Mouse (Mus musculus) heart, embryonic 11.5 days (tissue): Measurements from ENCODE around the gene Olfr12. TPM values are rescaled to one million over a fixed set of nuclear protein-coding genes. Genes with fewer than 3 reads are reported as not detected.

ENCODE experiments used
- ATAC-seq: fragments of 200-750 bp; cut with Nextera tagmentation; replicated peaks from 2 replicates; pipeline ENCODE4 v1.8.0; 2017; ENCODE audit warnings: moderate library complexity; ENCODE audit not compliant: insufficient number of reproducible peaks, low FRiP score, low TSS enrichment
- H3K27ac ChIP-seq: fragments of 300-500 bp; sonication (generic); 2 replicates; pipeline ENCODE4 v1.5.1; 2014; ENCODE audit warnings: mild to moderate bottlenecking, low read depth, low read length
- H3K27me3 ChIP-seq: fragments of 300-500 bp; sonication (generic); 2 replicates; pipeline ENCODE4 v1.6.1; 2014; ENCODE audit warnings: mild to moderate bottlenecking, low read length, mixed read lengths; ENCODE audit not compliant: control insufficient read depth, insufficient read depth
- H3K36me3 ChIP-seq: fragments of 300-500 bp; sonication (generic); 2 replicates; pipeline ENCODE4 v1.6.1; 2014; ENCODE audit warnings: mild to moderate bottlenecking, low read length, moderate library complexity, mixed read lengths; ENCODE audit not compliant: control insufficient read depth, insufficient read depth
- H3K4me1 ChIP-seq: fragments of 300-500 bp; sonication (generic); 2 replicates; pipeline ENCODE4 v1.6.1; 2014; ENCODE audit warnings: low read length; ENCODE audit not compliant: control insufficient read depth, insufficient read depth
- H3K4me2 ChIP-seq: fragments of 300-500 bp; sonication (generic); 2 replicates; pipeline ENCODE4 v1.6.1; 2014; ENCODE audit warnings: mild to moderate bottlenecking, moderate library complexity
- H3K4me3 ChIP-seq: fragments of 300-500 bp; sonication (generic); 2 replicates; pipeline ENCODE4 v1.5.1; 2014; ENCODE audit warnings: low read depth, low read length
- H3K9ac ChIP-seq: fragments of 300-500 bp; sonication (generic); 2 replicates; pipeline ENCODE4 v1.6.1; 2014; ENCODE audit warnings: mild to moderate bottlenecking, low read depth, low read length, moderate library complexity
- H3K9me3 ChIP-seq: fragments of 300-500 bp; sonication (generic); replicated peaks from 2 replicates; pipeline ENCODE4 v1.6.1; 2016; ENCODE audit warnings: low read length; ENCODE audit not compliant: control insufficient read depth
- WGBS: fragments of 180-500 bp; shearing (Covaris S2); extraction: QIAGEN DNeasy Blood & Tissue Kit; methylation state at CpG from one replicate; pipeline ENCODE4 v1.1.7; 2014; ENCODE audit not compliant: insufficient replicate concordance; 5-methylcytosine and 5-hydroxymethylcytosine counted together
- polyA plus RNA-seq: library from polyadenylated mRNA; unstranded; fragments of >200 nt; fragmentation: Nextera tagmentation; extraction: Ambion mirVana; gene quantifications from 2 replicates; pipeline ENCODE4 v1.2.1, GENCODE M21; 2014

Olfr12 gene
- polyA plus RNA-seq, 1 experiment from 2014 or later = not detected

- no peak overlapping the region for H3K4me3 ChIP-seq
- H3K9me3 ChIP-seq = no peaks in the 10 kb centered on the region
- H3K4me1 ChIP-seq = no peaks in the 10 kb centered on the region
- H3K9ac ChIP-seq = no peak overlapping the region
- no peak overlapping the region for H3K27ac ChIP-seq
- WGBS = 10% methylated on average over 1 of the region's 1 CpGs
- H3K4me2 ChIP-seq = no peak overlapping the region
- peaks cover 2% of the 10 kb centered on the region for H3K27me3 ChIP-seq
- ATAC-seq = no peak
- H3K36me3 ChIP-seq = no peaks in the 10 kb centered on the region
Measured at GRCm38 (mm10) chr1:92614516-92614915, 3.1 kb upstream of the Olfr12 start.

GRCm38 (mm10) chr1:92616046-92616445 lies 1.5 kb upstream of the Olfr12 start:
- ATAC-seq = no peak
- H3K27ac ChIP-seq = no peak overlapping the region
- peaks cover 2% of the 10 kb centered on the region; the same call in 1 of the 2 replicates for H3K27me3 ChIP-seq
- no peak overlapping the region for H3K4me3 ChIP-seq
- no peaks in the 10 kb centered on the region for H3K9me3 ChIP-seq
- no peak overlapping the region for H3K9ac ChIP-seq
- no peak overlapping the region for H3K4me2 ChIP-seq
- H3K4me1 ChIP-seq = no peaks in the 10 kb centered on the region
- 71% methylated on average over 1 of the region's 1 CpGs for WGBS
- no peaks in the 10 kb centered on the region for H3K36me3 ChIP-seq

- WGBS = 52% methylated on average over 4 of the region's 4 CpGs
- Histone ChIP-seq H3K27ac (no peak overlapping the region), H3K36me3 (no peaks in the 10 kb centered on the region), H3K9me3 (no peaks in the 10 kb centered on the region), H3K4me1 (no peaks in the 10 kb centered on the region), H3K9ac (no peak overlapping the region), H3K4me3 (no peak overlapping the region), H3K4me2 (no peak overlapping the region), H3K27me3 (no peaks in the 10 kb centered on the region)
- no peak for ATAC-seq
Measured at GRCm38 (mm10) chr1:92618360-92618759, 772 bp downstream of the Olfr12 start.

GRCm38 (mm10) chr1:92628227-92628626 lies 10.6 kb downstream of the Olfr12 start:
- H3K4me3 ChIP-seq = no peak overlapping the region
- H3K4me2 ChIP-seq = no peak overlapping the region
- H3K9ac ChIP-seq = no peak overlapping the region
- WGBS = 62% methylated on average over 4 of the region's 4 CpGs
- H3K36me3 ChIP-seq = no peaks in the 10 kb centered on the region
- H3K27ac ChIP-seq = no peak overlapping the region
- ATAC-seq = no peak
- no peaks in the 10 kb centered on the region for H3K27me3 ChIP-seq
- H3K9me3 ChIP-seq = no peaks in the 10 kb centered on the region
- H3K4me1 ChIP-seq = no peaks in the 10 kb centered on the region

GRCm38 (mm10) chr1:92632196-92632595 lies 14.6 kb downstream of the Olfr12 start:
- Histone ChIP-seq H3K9ac (no peak overlapping the region), H3K9me3 (no peaks in the 10 kb centered on the region), H3K4me3 (no peak overlapping the region), H3K36me3 (peaks cover 3% of the 10 kb centered on the region), H3K4me1 (no peaks in the 10 kb centered on the region), H3K27me3 (no peaks in the 10 kb centered on the region), H3K27ac (no peak overlapping the region), H3K4me2 (no peak overlapping the region)
- ATAC-seq = no peak
- WGBS = 70% methylated on average over 5 of the region's 5 CpGs

- no peak overlapping the region for H3K9ac ChIP-seq
- no peaks in the 10 kb centered on the region for H3K27me3 ChIP-seq
- H3K4me3 ChIP-seq = no peak overlapping the region
- no peak overlapping the region for H3K27ac ChIP-seq
- no peaks in the 10 kb centered on the region for H3K4me1 ChIP-seq
- H3K9me3 ChIP-seq = no peaks in the 10 kb centered on the region
- 63% methylated on average over 6 of the region's 6 CpGs for WGBS
- peaks cover 3% of the 10 kb centered on the region for H3K36me3 ChIP-seq
- H3K4me2 ChIP-seq = no peak overlapping the region
- no peak for ATAC-seq
Measured at GRCm38 (mm10) chr1:92632948-92633347, 15.4 kb downstream of the Olfr12 start.

GRCm38 (mm10) chr1:92633726-92634125 lies 16.1 kb downstream of the Olfr12 start:
- ATAC-seq = no peak
- Histone ChIP-seq H3K9me3 (no peaks in the 10 kb centered on the region), H3K9ac (0 out of 2 replicates have a peak overlapping the region, but pooled peaks have one; percentile 2), H3K4me2 (no peak overlapping the region), H3K4me1 (no peaks in the 10 kb centered on the region), H3K4me3 (no peak overlapping the region), H3K27me3 (no peaks in the 10 kb centered on the region), H3K36me3 (peaks cover 3% of the 10 kb centered on the region), H3K27ac (no peak overlapping the region)
- WGBS = 82% methylated on average over 8 of the region's 8 CpGs

- Histone ChIP-seq H3K9ac (no peak overlapping the region), H3K27me3 (no peaks in the 10 kb centered on the region), H3K27ac (no peak overlapping the region), H3K4me3 (no peak overlapping the region), H3K4me1 (no peaks in the 10 kb centered on the region), H3K4me2 (no peak overlapping the region), H3K9me3 (no peaks in the 10 kb centered on the region), H3K36me3 (peaks cover 3% of the 10 kb centered on the region)
- 53% methylated on average over 1 of the region's 1 CpGs for WGBS
- ATAC-seq = no peak
Measured at GRCm38 (mm10) chr1:92634569-92634968, 17.0 kb downstream of the Olfr12 start.

- H3K27ac ChIP-seq = no peak overlapping the region
- ATAC-seq = no peak
- 87% methylated on average over 4 of the region's 4 CpGs for WGBS
Measured at GRCm38 (mm10) chr1:92634976-92635599, 17.5 kb downstream of the Olfr12 start.

More at GRCm38 (mm10) chr1:92634976-92635599, 17.5 kb downstream of the Olfr12 start:
- Histone ChIP-seq H3K4me3 (no peak overlapping the region), H3K36me3 (peaks cover 3% of the 10 kb centered on the region), H3K9ac (no peak overlapping the region), H3K4me2 (no peak overlapping the region), H3K9me3 (no peaks in the 10 kb centered on the region), H3K4me1 (peaks cover 2% of the 10 kb centered on the region; the same call in 1 of the 2 replicates), H3K27me3 (no peaks in the 10 kb centered on the region)
